Mouse (Mus musculus): ENCODE results near the gene Prrt2. TPM values are rescaled to one million over a fixed set of nuclear protein-coding genes. Genes with fewer than 3 reads are reported as not detected.

The Prrt2 gene
- 1 to 10 TPM; 1.2 to 1.9 TPM for total RNA-seq (2023)

DNA sequence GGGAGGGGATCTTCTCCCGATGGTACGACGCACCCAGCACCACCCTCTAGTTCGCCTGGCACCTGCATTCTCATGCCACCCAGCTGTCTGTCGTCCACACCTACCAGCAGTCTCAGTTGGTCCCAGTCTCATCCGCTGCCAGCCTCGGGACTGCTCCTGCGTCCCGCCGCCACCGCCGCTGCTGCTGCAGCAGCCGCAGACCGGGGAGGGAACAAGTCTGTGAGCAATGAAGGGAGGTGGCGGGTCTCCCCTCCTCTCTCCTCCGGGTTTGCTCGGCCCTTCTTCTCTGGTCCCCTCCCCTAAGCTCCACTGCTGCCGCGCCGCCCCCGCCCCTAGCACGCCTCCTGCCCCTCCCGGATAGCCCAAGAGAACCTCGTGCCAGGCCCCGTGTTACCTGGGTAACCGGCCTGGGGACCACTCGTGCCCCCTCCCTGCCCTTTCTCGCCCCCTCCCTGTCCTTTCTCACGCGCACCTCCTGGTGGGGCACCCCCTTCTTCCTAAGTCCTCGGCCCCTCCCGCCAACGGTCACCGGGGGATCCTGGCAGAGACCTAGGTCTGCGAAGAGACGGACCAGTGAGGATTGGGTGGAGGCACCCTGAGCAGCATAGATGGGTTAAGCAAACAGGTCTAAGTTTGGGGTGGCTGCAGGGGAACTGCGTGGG lies at the start of gene Prrt2, which contains the start of gene Gm42742:
Gene Prrt2, minus strand, starts transcription at position 311 of the 662 bp plus-strand sequence.
Gene Gm42742, minus strand, starts transcription at position 197 of the 662 bp plus-strand sequence.

DNA sequence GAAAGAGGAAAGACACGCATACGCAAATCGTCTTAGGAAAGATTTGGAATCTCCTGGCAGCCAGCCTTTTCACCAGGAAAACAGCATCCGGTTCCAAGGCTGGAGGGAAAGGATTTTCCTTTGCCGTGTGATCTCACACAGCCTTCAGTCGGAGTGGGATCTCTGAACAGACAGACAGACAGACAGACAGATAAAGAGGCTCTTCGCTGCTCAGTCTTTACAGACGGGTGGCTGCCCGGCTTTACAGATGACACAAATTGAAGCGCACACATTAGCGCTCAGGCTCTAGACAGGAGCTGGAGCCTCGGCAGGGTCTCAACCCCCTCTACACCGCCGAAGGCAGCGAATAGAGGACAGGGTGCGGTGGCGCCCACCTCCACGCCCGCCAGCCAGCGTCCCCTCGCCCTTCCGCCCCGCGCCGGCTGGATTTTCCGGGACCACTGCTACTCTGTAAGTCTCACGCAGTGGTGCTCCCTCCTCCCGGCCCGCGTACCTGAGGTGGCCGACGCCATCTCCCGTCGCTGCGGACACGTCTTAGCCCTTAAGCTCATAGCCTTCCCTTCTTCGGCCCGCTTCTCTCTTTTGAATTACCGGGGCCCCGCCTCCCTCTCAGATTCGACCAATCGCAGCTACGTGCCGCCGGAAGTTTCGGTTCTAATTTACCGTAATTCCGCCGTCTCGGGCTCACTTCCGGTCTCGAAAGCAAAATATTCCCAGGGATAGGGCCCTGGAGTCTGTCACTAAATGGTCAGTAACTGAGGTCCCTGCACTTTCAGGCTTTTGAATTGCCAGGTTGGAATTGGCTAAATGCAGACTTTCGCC lies 21.1 kb upstream of the Prrt2 start, which contains the start of gene Kif22:
Gene Kif22, minus strand, starts transcription at position 621 of the 822 bp plus-strand sequence.

GRCm38 (mm10) chr7:127026984-127027726 lies 6.1 kb upstream of the Prrt2 start, which contains the start of gene Maz:
Maz (minus strand) TSS chr7:127027037.

DNA sequence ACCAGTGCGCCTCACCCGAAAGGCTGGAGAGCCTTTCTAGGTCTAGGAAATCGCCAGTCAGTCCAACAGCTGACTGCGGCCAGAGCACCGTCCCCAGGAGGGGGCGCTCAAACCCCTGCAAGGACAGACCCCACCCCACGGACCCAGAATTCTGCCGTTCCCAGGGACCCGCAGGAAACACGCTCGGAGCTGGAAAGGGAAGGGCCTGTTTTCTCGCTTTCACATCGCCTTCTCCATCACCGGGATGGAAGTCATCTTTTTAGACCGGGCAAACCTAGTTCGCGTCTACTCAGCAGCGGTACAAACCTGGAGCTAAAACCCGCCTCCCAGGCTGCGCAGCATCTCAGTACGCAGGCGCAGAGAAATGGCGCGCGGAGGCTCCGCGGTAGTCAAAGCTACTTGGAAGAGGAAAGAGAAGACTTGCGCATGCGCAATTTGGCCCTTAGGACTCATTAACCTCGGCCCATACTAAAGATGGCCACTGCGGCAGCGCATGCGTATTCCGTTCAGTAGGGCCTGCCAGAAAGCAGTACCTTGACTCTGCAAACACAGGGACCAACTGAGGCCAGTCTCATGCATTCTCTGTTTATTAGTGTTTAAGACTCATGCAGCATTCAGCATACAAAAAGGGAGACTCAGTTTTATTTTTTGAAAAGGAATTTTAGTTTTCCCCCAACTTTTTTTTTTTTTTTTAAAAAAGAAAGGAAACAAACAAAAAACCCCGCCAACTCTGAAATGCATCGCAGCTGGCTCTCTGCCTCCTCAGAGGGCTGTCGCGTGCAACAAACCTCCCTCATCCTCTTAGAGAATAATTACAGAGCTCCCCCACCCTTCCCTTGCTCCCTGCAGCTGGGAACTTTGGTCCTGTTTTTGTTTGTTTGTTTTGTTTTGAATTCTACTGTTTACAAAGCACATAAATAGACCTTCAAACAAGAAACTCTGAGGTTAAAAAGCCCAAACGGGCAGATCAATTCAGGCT lies 3.8 kb downstream of the Prrt2 start, which contains the start of gene Pagr1a:
Gene Pagr1a, minus strand, starts transcription at position 382 of the 979 bp plus-strand sequence.

DNA sequence TGATC lies 4.7 kb downstream of the Prrt2 start, which contains the start of gene Pagr1b:
Gene Pagr1b, minus strand, starts transcription at position 4 of the 5 bp plus-strand sequence.

DNA sequence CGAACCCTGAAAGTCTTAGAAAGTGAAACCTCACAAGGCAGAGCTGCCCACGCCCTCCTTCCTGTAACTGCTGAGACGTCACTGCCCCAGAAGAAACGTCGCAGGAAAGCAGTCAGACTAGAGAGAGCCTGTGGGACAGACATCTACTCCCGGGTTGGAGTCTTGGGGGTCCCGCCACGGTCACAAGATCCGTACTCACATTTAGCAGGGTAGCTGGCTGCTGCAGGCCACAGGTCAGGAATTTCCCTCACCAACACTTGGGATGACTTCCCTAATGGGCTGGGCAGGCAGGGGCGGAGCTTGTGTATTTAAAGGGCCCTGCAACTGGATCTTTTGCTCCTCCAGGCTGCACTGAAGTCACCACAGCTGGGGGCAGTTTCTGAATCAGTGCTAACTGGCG lies 6.7 kb downstream of the Prrt2 start, which contains the start of gene Mvp:
Gene Mvp, minus strand, starts transcription at position 302 of the 400 bp plus-strand sequence.

DNA sequence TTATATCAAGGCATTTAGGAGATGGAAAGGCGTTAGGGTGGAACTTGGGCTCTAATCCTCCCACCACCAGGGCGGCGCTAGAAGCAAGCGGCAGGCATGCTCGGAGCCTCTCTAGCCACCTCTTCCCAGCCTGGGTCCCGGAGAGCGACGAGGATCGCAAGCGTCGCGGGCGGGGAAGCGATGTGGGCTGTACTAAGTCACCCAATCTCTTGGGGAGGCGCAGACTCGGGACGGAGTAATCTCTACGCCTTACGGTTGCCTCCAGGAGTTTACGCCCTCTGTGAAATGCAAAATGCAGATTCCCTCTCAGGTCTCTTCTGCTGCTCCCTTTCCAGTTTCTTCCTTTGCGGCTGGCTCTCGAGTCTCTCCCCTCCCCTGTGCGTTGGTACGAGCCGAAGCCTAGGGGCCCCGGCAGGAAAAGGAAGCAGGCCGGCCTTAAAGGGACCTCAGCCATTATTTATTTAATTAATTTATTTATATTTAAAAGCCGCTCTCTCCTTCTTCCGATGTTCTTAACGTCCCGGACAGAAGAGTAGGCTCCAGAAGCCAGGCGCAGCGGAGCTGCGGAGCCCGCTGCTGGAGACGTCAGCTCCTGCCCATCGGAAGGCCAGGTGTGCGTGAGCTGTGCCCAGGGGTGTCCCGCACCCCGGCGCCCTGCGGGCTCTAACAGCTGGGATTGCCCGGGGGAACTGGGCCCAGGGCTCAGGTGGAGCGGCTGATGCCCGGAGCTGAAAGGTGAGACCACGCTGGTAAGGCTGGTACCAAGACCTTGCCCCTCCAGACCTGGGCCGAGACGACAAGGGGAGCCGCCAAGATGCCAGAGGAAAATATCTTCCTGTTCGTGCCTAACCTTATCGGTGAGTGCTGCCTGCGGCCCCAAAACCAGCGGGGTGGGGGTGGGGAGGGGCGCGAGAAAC lies 44.8 kb downstream of the Prrt2 start, which contains the start of gene Cdiptos:
Gene Cdiptos, minus strand, starts transcription at position 149 of the 917 bp plus-strand sequence.

DNA sequence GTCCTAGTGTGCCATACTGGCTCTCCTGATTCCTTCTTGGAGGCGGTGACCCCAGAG lies 45.3 kb downstream of the Prrt2 start, which contains the start of gene Cdipt:
Gene Cdipt, plus strand, starts transcription at position 22 of the 57 bp plus-strand sequence.

Other genes with a start within 250 kb of the Prrt2 start
- gene Ypel3, start 244.3 kb downstream of the Prrt2 start, total RNA-seq (2023) = 100 to 1,000 TPM; 274 to 280 TPM
- 10 to 100 TPM; 11.8 to 12.3 TPM for gene Tbx6, start 239.7 kb downstream of the Prrt2 start, total RNA-seq (2023)
- gene Ppp4c, start 228.7 kb downstream of the Prrt2 start, total RNA-seq (2023) = 100 to 1,000 TPM; 276 to 290 TPM
- gene Fam57b, start 223.5 kb downstream of the Prrt2 start, total RNA-seq (2023) = not detected
- not detected for gene 4930451I11Rik, start 189.6 kb downstream of the Prrt2 start, total RNA-seq (2023)
- not detected for gene Doc2a, start 173.8 kb downstream of the Prrt2 start, total RNA-seq (2023)
- gene Hirip3, start 159.2 kb downstream of the Prrt2 start, total RNA-seq (2023) = 10 to 100 TPM; 26.6 to 34.7 TPM
- 10 to 100 TPM; 93.9 to 94.9 TPM for gene Ino80e, start 158.8 kb downstream of the Prrt2 start, total RNA-seq (2023)
- gene Taok2, start 136.5 kb downstream of the Prrt2 start, total RNA-seq (2023) = 100 to 1,000 TPM in 1 of 2 experiments, 10 to 100 TPM in 1; 99.5 to 101 TPM
- 10 to 100 TPM; 48.7 to 52.4 TPM for gene Tmem219, start 98.3 kb downstream of the Prrt2 start, total RNA-seq (2023)
- 10 to 100 TPM; 43.5 to 46.3 TPM for gene Kctd13, start 92.3 kb downstream of the Prrt2 start, total RNA-seq (2023)
- gene Asphd1, start 71.6 kb downstream of the Prrt2 start, total RNA-seq (2023) = not detected
- gene Sez6l2, start 70.6 kb downstream of the Prrt2 start, total RNA-seq (2023) = 1 to 10 TPM; 6.3 to 7.0 TPM
- gene Cdipt, start 45.3 kb downstream of the Prrt2 start, total RNA-seq (2023) = 10 to 100 TPM; 78.8 to 82.2 TPM
- gene Cdiptos, start 45.1 kb downstream of the Prrt2 start, total RNA-seq (2023) = 1 to 10 TPM in 1 of 2 experiments, under 1 TPM in 1; 0.81 to 1.7 TPM
- gene Mvp, start 6.6 kb downstream of the Prrt2 start, total RNA-seq (2023) = 10 to 100 TPM; 48.6 to 50.8 TPM
- 1 to 10 TPM in 1 of 2 experiments, not detected in 1; 2.8 TPM for gene Pagr1b, start 4.7 kb downstream of the Prrt2 start, total RNA-seq (2023)
- gene Pagr1a, start 3.9 kb downstream of the Prrt2 start, total RNA-seq (2023) = 10 to 100 TPM in 1 of 2 experiments, 1 to 10 TPM in 1; 4.6 to 47.0 TPM
- 10 to 100 TPM; 16.6 to 46.2 TPM for gene Gm42742, start 114 bp downstream of the Prrt2 start, total RNA-seq (2023)
- gene Maz, start 5.8 kb upstream of the Prrt2 start, total RNA-seq (2023) = 100 to 1,000 TPM; 251 to 254 TPM
- gene Kif22, start 21.3 kb upstream of the Prrt2 start, total RNA-seq (2023) = 1 to 10 TPM; 3.1 to 4.2 TPM
- gene Zg16, start 66.1 kb upstream of the Prrt2 start, total RNA-seq (2023) = not detected
- gene AI467606, start 70.1 kb upstream of the Prrt2 start, total RNA-seq (2023) = 10 to 100 TPM; 69.0 to 74.5 TPM
- gene Qprt, start 101.0 kb upstream of the Prrt2 start, total RNA-seq (2023) = 1 to 10 TPM in 1 of 2 experiments, under 1 TPM in 1; 0.52 to 1.5 TPM
- gene Spn, start 116.6 kb upstream of the Prrt2 start, total RNA-seq (2023) = 10 to 100 TPM in 1 of 2 experiments, 1 to 10 TPM in 1; 7.3 to 10.0 TPM
- 10 to 100 TPM; 75.1 to 82.8 TPM for gene Cd2bp2, start 174.8 kb upstream of the Prrt2 start, total RNA-seq (2023)
- gene Tbc1d10b, start 187.3 kb upstream of the Prrt2 start, total RNA-seq (2023) = 10 to 100 TPM; 59.8 to 76.1 TPM
- gene Mylpf, start 187.7 kb upstream of the Prrt2 start, total RNA-seq (2023) = 1 to 10 TPM; 5.8 to 9.7 TPM
- gene Zfp553, start 211.8 kb upstream of the Prrt2 start, total RNA-seq (2023) = 10 to 100 TPM; 15.8 to 18.7 TPM
- 100 to 1,000 TPM; 394 to 455 TPM for gene Sept1, start 211.9 kb upstream of the Prrt2 start, total RNA-seq (2023)
- gene Zfp771, start 223.1 kb upstream of the Prrt2 start, total RNA-seq (2023) = 10 to 100 TPM; 19.5 to 26.9 TPM
- 10 to 100 TPM; 17.2 TPM for gene Dctpp1, start 239.5 kb upstream of the Prrt2 start, total RNA-seq (2023)